Mouse (Mus musculus): Measurements from ENCODE around the gene Tns3.

DNA sequence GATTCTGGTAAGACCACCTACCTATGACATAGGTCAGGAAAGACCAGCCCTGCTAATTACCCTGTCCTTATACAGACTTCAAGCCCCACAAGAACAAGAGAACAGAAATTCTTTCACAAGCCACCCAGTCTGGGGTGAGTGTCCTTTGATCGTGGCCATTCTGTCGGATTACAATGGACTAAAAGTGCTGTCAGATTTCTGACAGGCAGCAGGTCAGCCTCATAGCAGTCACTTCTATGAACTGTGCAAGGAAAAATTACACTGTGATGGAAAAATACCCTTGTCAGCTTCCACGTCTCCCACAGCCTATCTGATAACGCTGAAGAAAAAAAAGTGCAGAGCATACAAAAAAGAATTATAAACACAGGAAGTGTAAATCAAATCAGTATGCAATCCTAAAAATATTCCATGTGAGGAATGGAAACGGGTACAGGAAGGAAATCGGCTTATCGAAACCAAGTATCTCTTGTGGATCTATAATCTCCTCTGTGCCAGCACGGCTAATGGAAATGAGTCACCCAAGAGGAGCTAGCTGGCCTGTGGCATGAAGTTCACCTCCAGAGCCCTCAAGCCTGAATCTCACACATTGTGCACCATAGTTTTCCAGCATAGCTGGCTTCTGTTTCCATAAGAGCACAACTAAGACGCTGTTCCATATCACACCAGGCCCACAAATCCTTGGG, 138.7 kb downstream of the Tns3 start:
- TF ChIP-seq POLR2AphosphoS2 (IDR thresholded peaks at IDR 0.05; ENCODE audit: low read length) (no peak), MAX (IDR thresholded peaks at IDR 0.05; ENCODE audit: low read length) (no peak), GABPA (IDR thresholded peaks at IDR 0.05; ENCODE audit: low read depth, low read length) (no peak), HCFC1 (IDR thresholded peaks at IDR 0.05; ENCODE audit: low read depth, low read length) (no peak), RCOR1 (IDR thresholded peaks at IDR 0.05; ENCODE audit: low read depth, low read length) (no peak), SMC3 (IDR thresholded peaks at IDR 0.05; ENCODE audit: low read depth, low read length) (no peak), POLR2A (IDR thresholded peaks at IDR 0.05; ENCODE audit: control insufficient read depth in 1 of 2, insufficient read depth in 1 of 2, low read depth in 1 of 2, low read length in 2 of 2, poor library complexity in 1 of 2) (no peak), ZMIZ1 (IDR thresholded peaks at IDR 0.05; ENCODE audit: low read depth, low read length) (no peak), MXI1 (IDR thresholded peaks at IDR 0.05; ENCODE audit: low read depth, low read length) (no peak), CTCF (IDR thresholded peaks at IDR 0.05 in 2 of 3, conservative IDR thresholded peaks at IDR 0.05 in 1 of 3; ENCODE audit: control insufficient read depth in 1 of 3, insufficient read depth in 1 of 3, low read depth in 2 of 3, low read length in 3 of 3, poor library complexity in 1 of 3, severe bottlenecking in 1 of 3) (no peak), MAZ (IDR thresholded peaks at IDR 0.05; ENCODE audit: low read depth, low read length) (no peak), TBP (IDR thresholded peaks at IDR 0.05; ENCODE audit: low read depth, low read length) (no peak)

All from MEL (cell line).